ENCODE assay signal across 8 mouse cellular contexts in genomic region chr1:151343571-151344282, GRCm38 (mm10). TPM values are rescaled to one million over a fixed set of nuclear protein-coding genes. Genes with fewer than 3 reads are reported as not detected.
DNase-seq lines count a peak whose midpoint lies in the region; ATAC-seq and TF ChIP-seq lines count a peak whose summit lies in the region.

No protein-coding gene starts in this region.

- H3K36me3 ChIP-seq in heart, embryonic 14.5 days (ENCODE audit: control insufficient read depth, insufficient read depth, low read length): peaks cover 1% of the 10 kb centered on the region; the same call in 1 of the 2 replicates
- H3K36me3 ChIP-seq in midbrain, embryonic 12.5 days: no peaks in the 10 kb centered on the region

- H3K27me3 ChIP-seq in heart, embryonic 14.5 days (ENCODE audit: control insufficient read depth, insufficient read depth, low read length): no peaks in the 10 kb centered on the region
- no peaks in the 10 kb centered on the region for H3K27me3 ChIP-seq in midbrain, embryonic 12.5 days

- ATAC-seq in heart, embryonic 14.5 days (ENCODE audit: insufficient number of reproducible peaks, insufficient read depth, low FRiP score, low read depth): no peak
- no peak; the same call in 1 of the 2 replicates for ATAC-seq in midbrain, embryonic 12.5 days (ENCODE audit: low FRiP score, low read depth)

- H3K4me1 ChIP-seq in heart, embryonic 14.5 days (ENCODE audit: control insufficient read depth in 2 of 2, insufficient read depth in 2 of 2, low read length in 2 of 2): peaks cover 16 to 58% of the 10 kb centered on the region in 2 experiments
- peaks cover 32% of the 10 kb centered on the region for H3K4me1 ChIP-seq in midbrain, embryonic 12.5 days

- H3K27ac ChIP-seq in layer of hippocampus, adult 2 months: peak overlapping the region; percentile 85
- H3K27ac ChIP-seq in heart, embryonic 14.5 days (replicated peaks in 1 of 2; ENCODE audit: control insufficient read depth in 1 of 2, insufficient read depth in 1 of 2, low read depth in 2 of 2, low read length in 2 of 2): peak overlapping the region; percentile 96 to 97
- H3K27ac ChIP-seq in midbrain, embryonic 12.5 days (replicated peaks): peak overlapping the region; percentile 71; the same call in 1 of the 2 replicates

- 0% methylated on average over 17 of the region's 17 CpGs for WGBS in heart, embryonic 14.5 days
- WGBS in midbrain, embryonic 12.5 days: under 1% methylated on average over 17 of the region's 17 CpGs

- no peaks in the 10 kb centered on the region for H3K9me3 ChIP-seq in heart, embryonic 14.5 days (ENCODE audit: control insufficient read depth, low read length)
- no peaks in the 10 kb centered on the region for H3K9me3 ChIP-seq in midbrain, embryonic 12.5 days

- H3K9ac ChIP-seq in heart, embryonic 14.5 days (ENCODE audit: low read length): peak overlapping the region; percentile 99
- peak overlapping the region; percentile 96 for H3K9ac ChIP-seq in midbrain, embryonic 12.5 days (replicated peaks)

- H3K4me2 ChIP-seq in heart, embryonic 14.5 days (ENCODE audit: low read length): peak overlapping the region; percentile 74
- peak overlapping the region; percentile 73 for H3K4me2 ChIP-seq in midbrain, embryonic 12.5 days (replicated peaks)

- peak; percentile 49 for TF ChIP-seq CTCF in layer of hippocampus, adult 2 months (conservative IDR thresholded peaks at IDR 0.05)

- peak overlapping the region; percentile 96 for H3K4me3 ChIP-seq in layer of hippocampus, adult 2 months
- peak overlapping the region; percentile 80 to 93 for H3K4me3 ChIP-seq in heart, embryonic 14.5 days (ENCODE audit: control insufficient read depth in 1 of 2, insufficient read depth in 1 of 2, low read depth in 1 of 2, low read length in 2 of 2)
- H3K4me3 ChIP-seq in midbrain, embryonic 12.5 days: peak overlapping the region; percentile 86

- DNase-seq in layer of hippocampus, adult 2 months (ENCODE audit: low spot score in 2 of 2): no peak
- DNase-seq in layer of hippocampus, postnatal 36 days: no peak
- DNase-seq in cerebellum, adult 8-10 months: peak; percentile 29
- DNase-seq in kidney, postnatal 25 days: peak; percentile 41 to 68
- peak; percentile 58 for DNase-seq in thymus, postnatal 0 days (ENCODE audit: low spot score)
- no peak for DNase-seq in urinary bladder, postnatal 14 days (ENCODE audit: low spot score)

RNA-seq across cellular contexts. Expression of gene Ivns1abp, which starts 0.6 kb away (rescaled TPM):
- 10 to 100 TPM; 85.8 to 96.9 TPM for total RNA-seq in layer of hippocampus, adult 2 months (2021)
- total RNA-seq in layer of hippocampus, postnatal 36 days (2021): 10 to 100 TPM; 97.7 to 99.2 TPM
- 305 and 318 TPM in 2 replicates for polyA plus RNA-seq in heart, embryonic 14.5 days (2014; fragmentation: Nextera tagmentation; extraction: Ambion mirVana)
- polyA plus RNA-seq in midbrain, embryonic 12.5 days (2016; fragmentation: Nextera tagmentation; extraction: Ambion mirVana): 367 and 379 TPM in 2 replicates
- 171 and 193 TPM in 2 replicates for polyA plus RNA-seq in thymus, postnatal 0 days (2015; fragmentation: Nextera tagmentation; extraction: Ambion mirVana)

Comparison
In these comparisons a context has a peak if more than half of its experiments do, and no peak if none do; other contexts are left out.
1. DNase-seq: peak in cerebellum, adult 8-10 months (single experiment), kidney, postnatal 25 days (2 of 2) and thymus, postnatal 0 days (single experiment); none in layer of hippocampus, adult 2 months (0 of 2), layer of hippocampus, postnatal 36 days (0 of 2) and urinary bladder, postnatal 14 days (single experiment).
2. Peak in every context shown above with its lines, with median percentiles within 50 percentile points of each other: H3K27ac ChIP-seq and H3K4me3 ChIP-seq.